Mouse (Mus musculus) embryonic facial prominence, embryonic 11.5 days (tissue): ENCODE data around the gene Kif7. TPM values are rescaled to one million over a fixed set of nuclear protein-coding genes. Genes with fewer than 3 reads are reported as not detected.

Experiments used
- ATAC-seq: fragments of 200-750 bp; cut with Nextera tagmentation; replicated peaks from 2 replicates; pipeline ENCODE4 v1.8.0; 2017; ENCODE audit warnings: low read depth; ENCODE audit not compliant: insufficient number of reproducible peaks, low FRiP score, low TSS enrichment
- DNase-seq: peaks from one replicate; pipeline ENCODE4 v3.0.0-alpha.2; 2015; ENCODE audit warnings: low spot score
- H3K27ac ChIP-seq: fragments of 300-500 bp; sonication (generic); replicated peaks from 2 replicates; pipeline ENCODE4 v1.5.1; 2014; ENCODE audit warnings: mild to moderate bottlenecking, low read depth, low read length, control low read depth
- H3K27me3 ChIP-seq: fragments of 300-500 bp; sonication (generic); 2 replicates; pipeline ENCODE4 v1.6.1; 2014; ENCODE audit warnings: mild to moderate bottlenecking, low read length, moderate library complexity, mixed read lengths; ENCODE audit not compliant: control insufficient read depth, insufficient read depth
- H3K36me3 ChIP-seq: fragments of 300-500 bp; sonication (generic); replicated peaks from 2 replicates; pipeline ENCODE4 v1.6.1; 2014; ENCODE audit warnings: low read depth, mild to moderate bottlenecking, low read length, moderate library complexity, mixed read lengths; ENCODE audit not compliant: control insufficient read depth, insufficient read depth
- H3K4me1 ChIP-seq: fragments of 300-500 bp; sonication (generic); 2 replicates; pipeline ENCODE4 v1.6.1; 2014; ENCODE audit warnings: low read length, mixed read lengths; ENCODE audit not compliant: control insufficient read depth, insufficient read depth
- H3K4me2 ChIP-seq: fragments of 300-500 bp; sonication (generic); 2 replicates; pipeline ENCODE4 v1.6.1; 2014; ENCODE audit warnings: low read depth, mild to moderate bottlenecking, control low read depth, low read length, moderate library complexity
- H3K4me3 ChIP-seq: fragments of 300-500 bp; sonication (generic); 2 replicates; pipeline ENCODE4 v1.5.1; 2014; ENCODE audit warnings: low read depth, low read length, control low read depth
- H3K9ac ChIP-seq: fragments of 300-500 bp; sonication (generic); replicated peaks from 2 replicates; pipeline ENCODE4 v1.6.1; 2014; ENCODE audit warnings: mild to moderate bottlenecking, control low read depth, low read length
- H3K9me3 ChIP-seq: fragments of 300-500 bp; sonication (generic); replicated peaks from 2 replicates; pipeline ENCODE4 v1.6.1; 2016; ENCODE audit warnings: mild to moderate bottlenecking, low read length, inconsistent platforms, mixed read lengths; ENCODE audit not compliant: control insufficient read depth
- WGBS: fragments of 180-500 bp; shearing (Covaris S2); extraction: QIAGEN DNeasy Blood & Tissue Kit; methylation state at CpG from one replicate; pipeline ENCODE4 v1.1.7; 2014; 5-methylcytosine and 5-hydroxymethylcytosine counted together
- polyA plus RNA-seq: library from polyadenylated mRNA; unstranded; fragments of >200 nt; fragmentation: Nextera tagmentation; extraction: Ambion mirVana; gene quantifications from 2 replicates; pipeline ENCODE4 v1.2.1, GENCODE M21; 2014

The Kif7 gene
- polyA plus RNA-seq, 1 experiment from 2014 or later: 4.5 TPM

- DNase-seq (peak; percentile 81), ATAC-seq (peak; percentile 69)
- H3K27ac ChIP-seq: no peak overlapping the region
- no peaks in the 10 kb centered on the region for H3K4me1 ChIP-seq
- H3K4me2 ChIP-seq: peak overlapping the region; percentile 78
- H3K9me3 ChIP-seq: no peaks in the 10 kb centered on the region
- no peaks in the 10 kb centered on the region for H3K27me3 ChIP-seq
- peaks cover 3% of the 10 kb centered on the region for H3K36me3 ChIP-seq
- peak overlapping the region; percentile 39 for H3K4me3 ChIP-seq
- H3K9ac ChIP-seq: peak overlapping the region; percentile 57
- WGBS: under 1% methylated on average over 53 of the region's 55 CpGs
Measured at GRCm38 (mm10) chr7:79710130-79710607, 5.4 kb downstream of the Kif7 start.

- H3K4me2 ChIP-seq: no peak overlapping the region
- no peak for DNase-seq
- no peaks in the 10 kb centered on the region for H3K9me3 ChIP-seq
- H3K27me3 ChIP-seq: no peaks in the 10 kb centered on the region
- 89% methylated on average over 5 of the region's 5 CpGs for WGBS
- no peak overlapping the region for H3K4me3 ChIP-seq
- no peak overlapping the region for H3K27ac ChIP-seq
- H3K9ac ChIP-seq: no peak overlapping the region
- H3K36me3 ChIP-seq: peaks cover 8% of the 10 kb centered on the region
- H3K4me1 ChIP-seq: no peaks in the 10 kb centered on the region
- ATAC-seq: no peak
Measured at GRCm38 (mm10) chr7:79705210-79705609, 10.3 kb downstream of the Kif7 start.

- ATAC-seq (no peak), DNase-seq (no peak)
- H3K27me3 ChIP-seq: no peaks in the 10 kb centered on the region
- H3K36me3 ChIP-seq: peaks cover 14% of the 10 kb centered on the region
- 89% methylated on average over 16 of the region's 16 CpGs for WGBS
- no peak overlapping the region for H3K27ac ChIP-seq
- H3K4me2 ChIP-seq: no peak overlapping the region
- H3K9ac ChIP-seq: no peak overlapping the region
- no peak overlapping the region for H3K4me3 ChIP-seq
- no peaks in the 10 kb centered on the region for H3K9me3 ChIP-seq
- H3K4me1 ChIP-seq: no peaks in the 10 kb centered on the region
Measured at GRCm38 (mm10) chr7:79702755-79703154, 12.8 kb downstream of the Kif7 start.

GRCm38 (mm10) chr7:79696495-79696894 lies 19.0 kb downstream of the Kif7 start:
- Histone ChIP-seq H3K27ac (no peak overlapping the region), H3K9me3 (no peaks in the 10 kb centered on the region), H3K36me3 (peaks cover 22% of the 10 kb centered on the region), H3K4me3 (no peak overlapping the region), H3K4me1 (no peaks in the 10 kb centered on the region), H3K4me2 (no peak overlapping the region), H3K27me3 (no peaks in the 10 kb centered on the region), H3K9ac (no peak overlapping the region)
- no peak for ATAC-seq
- 83% methylated on average over 8 of the region's 8 CpGs for WGBS
- no peak for DNase-seq

- Histone ChIP-seq H3K27ac (no peak overlapping the region), H3K4me3 (no peak overlapping the region), H3K36me3 (peaks cover 7% of the 10 kb centered on the region), H3K9me3 (no peaks in the 10 kb centered on the region), H3K4me1 (no peaks in the 10 kb centered on the region), H3K9ac (no peak overlapping the region), H3K4me2 (no peak overlapping the region), H3K27me3 (no peaks in the 10 kb centered on the region)
- DNase-seq (no peak), ATAC-seq (no peak)
- WGBS: 96% methylated on average over 2 of the region's 2 CpGs
Measured at GRCm38 (mm10) chr7:79680231-79680630, 35.3 kb downstream of the Kif7 start.

- Histone ChIP-seq H3K36me3 (peaks cover 7% of the 10 kb centered on the region), H3K4me1 (no peaks in the 10 kb centered on the region), H3K4me2 (no peak overlapping the region), H3K4me3 (no peak overlapping the region), H3K9me3 (no peaks in the 10 kb centered on the region), H3K27ac (no peak overlapping the region), H3K27me3 (no peaks in the 10 kb centered on the region), H3K9ac (no peak overlapping the region)
- ATAC-seq (no peak), DNase-seq (peak; percentile 28)
Measured at GRCm38 (mm10) chr7:79679186-79679585, 36.3 kb downstream of the Kif7 start.

GRCm38 (mm10) chr7:79670900-79671604 lies 44.5 kb downstream of the Kif7 start:
- H3K9ac ChIP-seq: no peak overlapping the region
- H3K4me3 ChIP-seq: no peak overlapping the region
- 93% methylated on average over 4 of the region's 4 CpGs for WGBS
- H3K4me1 ChIP-seq: no peaks in the 10 kb centered on the region
- H3K27ac ChIP-seq: no peak overlapping the region
- ATAC-seq: no peak
- H3K27me3 ChIP-seq: no peaks in the 10 kb centered on the region
- peaks cover 6% of the 10 kb centered on the region for H3K36me3 ChIP-seq
- H3K9me3 ChIP-seq: no peaks in the 10 kb centered on the region
- no peak for DNase-seq
- H3K4me2 ChIP-seq: no peak overlapping the region

- no peak overlapping the region for H3K9ac ChIP-seq
- no peak overlapping the region for H3K27ac ChIP-seq
- H3K36me3 ChIP-seq: peaks cover 3% of the 10 kb centered on the region
- DNase-seq (no peak), ATAC-seq (no peak)
- no peaks in the 10 kb centered on the region for H3K4me1 ChIP-seq
- H3K4me3 ChIP-seq: no peak overlapping the region
- no peaks in the 10 kb centered on the region for H3K9me3 ChIP-seq
- H3K4me2 ChIP-seq: no peak overlapping the region
- H3K27me3 ChIP-seq: no peaks in the 10 kb centered on the region
Measured at GRCm38 (mm10) chr7:79666690-79667089, 48.8 kb downstream of the Kif7 start.
